Mouse (Mus musculus) E14TG2a.4 (cell line): Measurements from ENCODE around the gene Tab1.

Experiments
- CTCF ChIP-seq: conservative IDR thresholded peaks from 2 replicates; pipeline ENCODE4 v1.5.1; 2014; ENCODE audit warnings: low read length
- NANOG ChIP-seq: IDR thresholded peaks from 2 replicates; pipeline ENCODE4 v1.6.1; 2014; ENCODE audit warnings: borderline replicate concordance, low read length, mixed read lengths
- POU5F1 ChIP-seq: IDR thresholded peaks from 2 replicates; pipeline ENCODE4 v1.6.1; 2014; ENCODE audit warnings: low read length, borderline replicate concordance

- TF ChIP-seq CTCF, result no peak
- no peak for TF ChIP-seq POU5F1
- no peak for TF ChIP-seq NANOG
Observed at GRCm38 (mm10) chr15:80163274-80163673, 30.3 kb downstream of the Tab1 start.
